Mouse (Mus musculus): ENCODE data around the gene Unc93b1. TPM values are rescaled to one million over a fixed set of nuclear protein-coding genes. Genes with fewer than 3 reads are reported as not detected.
"Not testable (repeated sequence)": the region's sequence is repeated elsewhere in the genome, so short reads cannot be mapped to it uniquely, and the experiment has no call there.

Unc93b1 gene
- polyA plus RNA-seq, 1 experiment = 6.6 TPM

DNA sequence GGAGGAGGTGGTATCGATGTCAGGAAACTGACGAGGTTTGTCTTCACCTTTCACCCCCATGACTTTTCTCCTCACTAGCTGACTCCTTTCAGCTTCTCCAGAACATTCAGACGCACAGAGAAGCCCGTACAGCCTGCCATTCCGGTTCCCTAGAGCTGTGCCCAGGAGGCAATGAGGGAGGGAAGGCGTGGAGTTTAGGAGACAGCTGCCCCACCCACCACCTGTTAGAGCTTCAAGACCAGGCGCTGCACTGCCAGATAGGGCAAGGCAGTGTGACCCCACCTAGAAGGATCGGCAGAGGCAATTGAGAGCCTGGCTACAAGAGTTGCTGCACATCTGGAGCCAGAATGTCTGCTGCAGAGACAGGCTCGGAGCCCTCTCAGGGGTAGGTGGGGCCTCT is 37.2 kb downstream of the Unc93b1 start, which contains the start of gene Aldh3b2:
Gene Aldh3b2, plus strand, starts transcription at position 100 of the 400 bp plus-strand sequence.
- H3K4me1 ChIP-seq (ENCODE audit: control insufficient read depth, insufficient read depth, low read length) = no peaks in the 10 kb centered on the region
- no peak within 1 kb of the TSS for H3K4me3 ChIP-seq (ENCODE audit: control insufficient read depth, low read depth, low read length)
- no peak within 1 kb of the TSS for H3K27ac ChIP-seq (ENCODE audit: control insufficient read depth, insufficient read depth, low read depth, low read length)
- no peaks in the 10 kb centered on the region for H3K27me3 ChIP-seq (ENCODE audit: control insufficient read depth, insufficient read depth, low read length)
- no peak for TF ChIP-seq POLR2A (IDR thresholded peaks at IDR 0.05; ENCODE audit: control insufficient read depth, low read depth, low read length)
- TF ChIP-seq CTCF (IDR thresholded peaks at IDR 0.05; ENCODE audit: control insufficient read depth, insufficient read depth, insufficient replicate concordance, low read depth, low read length) = no peak
- no peaks in the 10 kb centered on the region for H3K36me3 ChIP-seq (ENCODE audit: control insufficient read depth, insufficient read depth, low read length)

GRCm38 (mm10) chr19:3974608-3975007 is 39.6 kb downstream of the Unc93b1 start:
- not testable (repeated sequence) for H3K27me3 ChIP-seq (ENCODE audit: control insufficient read depth, insufficient read depth, low read length); H3K27ac ChIP-seq (ENCODE audit: control insufficient read depth, insufficient read depth, low read depth, low read length); H3K4me1 ChIP-seq (ENCODE audit: control insufficient read depth, insufficient read depth, low read length); H3K4me3 ChIP-seq (ENCODE audit: control insufficient read depth, low read depth, low read length); H3K36me3 ChIP-seq (ENCODE audit: control insufficient read depth, insufficient read depth, low read length)

DNA sequence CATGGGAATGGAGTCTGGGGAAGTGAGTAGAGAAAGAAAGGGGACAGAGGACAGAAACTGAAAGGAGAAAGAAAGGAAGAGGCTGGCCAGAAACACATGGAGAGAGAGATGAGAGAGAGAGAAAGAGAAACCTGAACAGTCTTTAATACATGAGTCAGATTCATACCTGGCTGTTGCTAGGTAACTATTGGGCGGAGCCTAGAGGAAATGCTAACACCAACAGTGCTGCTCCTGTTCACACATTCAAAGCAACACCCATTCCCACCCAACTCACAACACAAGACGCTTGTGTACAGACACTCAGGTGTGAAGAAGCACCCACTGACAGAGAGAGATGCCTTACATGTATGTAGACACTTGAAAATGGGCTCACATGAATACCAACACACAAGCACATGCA is 40.9 kb downstream of the Unc93b1 start:
- Histone ChIP-seq H3K36me3 (ENCODE audit: control insufficient read depth, insufficient read depth, low read length) (no peaks in the 10 kb centered on the region), H3K27ac (ENCODE audit: control insufficient read depth, insufficient read depth, low read depth, low read length) (no peak overlapping the region), H3K27me3 (ENCODE audit: control insufficient read depth, insufficient read depth, low read length) (no peaks in the 10 kb centered on the region), H3K4me3 (ENCODE audit: control insufficient read depth, low read depth, low read length) (no peak overlapping the region), H3K4me1 (ENCODE audit: control insufficient read depth, insufficient read depth, low read length) (peaks cover 6% of the 10 kb centered on the region)
- TF ChIP-seq CTCF (IDR thresholded peaks at IDR 0.05; ENCODE audit: control insufficient read depth, insufficient read depth, insufficient replicate concordance, low read depth, low read length) (no peak), POLR2A (IDR thresholded peaks at IDR 0.05; ENCODE audit: control insufficient read depth, low read depth, low read length) (no peak)

- peak overlapping the region; percentile 41 for H3K4me3 ChIP-seq (ENCODE audit: control insufficient read depth, low read depth, low read length)
- no peak overlapping the region for H3K27ac ChIP-seq (ENCODE audit: control insufficient read depth, insufficient read depth, low read depth, low read length)
- TF ChIP-seq CTCF (IDR thresholded peaks at IDR 0.05; ENCODE audit: control insufficient read depth, insufficient read depth, insufficient replicate concordance, low read depth, low read length) (peak; percentile 47; the same call in 1 of the 2 replicates), POLR2A (IDR thresholded peaks at IDR 0.05; ENCODE audit: control insufficient read depth, low read depth, low read length) (no peak)
- H3K27me3 ChIP-seq (ENCODE audit: control insufficient read depth, insufficient read depth, low read length) = no peaks in the 10 kb centered on the region
- H3K4me1 ChIP-seq (ENCODE audit: control insufficient read depth, insufficient read depth, low read length) = peaks cover 9% of the 10 kb centered on the region
- no peaks in the 10 kb centered on the region for H3K36me3 ChIP-seq (ENCODE audit: control insufficient read depth, insufficient read depth, low read length)
Observed at GRCm38 (mm10) chr19:3980309-3980708, 45.3 kb downstream of the Unc93b1 start.

GRCm38 (mm10) chr19:3980917-3981316 is 45.9 kb downstream of the Unc93b1 start:
- H3K4me1 ChIP-seq (ENCODE audit: control insufficient read depth, insufficient read depth, low read length) = peaks cover 9% of the 10 kb centered on the region
- no peak for TF ChIP-seq CTCF (IDR thresholded peaks at IDR 0.05; ENCODE audit: control insufficient read depth, insufficient read depth, insufficient replicate concordance, low read depth, low read length)
- no peak for TF ChIP-seq POLR2A (IDR thresholded peaks at IDR 0.05; ENCODE audit: control insufficient read depth, low read depth, low read length)
- H3K4me3 ChIP-seq (ENCODE audit: control insufficient read depth, low read depth, low read length) = peak overlapping the region; percentile 41
- H3K36me3 ChIP-seq (ENCODE audit: control insufficient read depth, insufficient read depth, low read length) = no peaks in the 10 kb centered on the region
- H3K27me3 ChIP-seq (ENCODE audit: control insufficient read depth, insufficient read depth, low read length) = no peaks in the 10 kb centered on the region
- no peak overlapping the region for H3K27ac ChIP-seq (ENCODE audit: control insufficient read depth, insufficient read depth, low read depth, low read length)

DNA sequence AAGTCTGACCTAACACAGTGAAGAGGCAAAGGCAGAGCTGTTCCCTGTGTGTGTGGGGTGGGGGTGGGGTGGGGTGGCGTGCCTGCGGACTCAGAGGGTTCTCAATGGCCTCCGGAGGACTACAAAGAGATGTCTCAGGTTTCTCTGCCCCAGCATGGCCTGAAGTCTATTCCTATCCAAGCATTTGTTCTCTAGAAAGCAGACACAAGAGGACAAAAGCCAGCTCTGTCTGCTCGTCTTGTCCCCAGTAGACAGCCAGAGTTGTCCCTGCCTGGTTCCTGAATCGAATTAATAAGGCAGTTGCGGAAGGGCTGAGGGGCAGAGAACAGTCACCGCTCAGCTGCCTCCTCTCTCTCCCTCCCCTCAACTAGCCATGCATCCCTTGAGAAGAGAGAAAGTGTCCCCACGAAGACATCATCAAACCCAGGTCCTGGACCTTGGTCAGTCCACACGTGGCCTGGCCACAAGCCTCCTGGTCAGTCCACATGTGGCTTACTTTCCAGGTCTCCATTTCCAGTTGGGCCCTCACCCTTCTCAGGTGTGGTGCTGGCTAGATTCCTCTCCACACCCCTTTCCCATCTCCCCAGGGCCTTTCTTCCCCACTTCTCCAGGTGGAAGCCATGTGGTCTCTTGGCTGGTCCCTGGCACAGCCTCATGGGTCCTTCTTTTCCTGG is 48.7 kb downstream of the Unc93b1 start:
- Histone ChIP-seq H3K36me3 (ENCODE audit: control insufficient read depth, insufficient read depth, low read length) (no peaks in the 10 kb centered on the region), H3K27ac (ENCODE audit: control insufficient read depth, insufficient read depth, low read depth, low read length) (no peak overlapping the region), H3K27me3 (ENCODE audit: control insufficient read depth, insufficient read depth, low read length) (no peaks in the 10 kb centered on the region), H3K4me1 (ENCODE audit: control insufficient read depth, insufficient read depth, low read length) (peaks cover 11% of the 10 kb centered on the region), H3K4me3 (ENCODE audit: control insufficient read depth, low read depth, low read length) (no peak overlapping the region)
- TF ChIP-seq CTCF (IDR thresholded peaks at IDR 0.05; ENCODE audit: control insufficient read depth, insufficient read depth, insufficient replicate concordance, low read depth, low read length) = no peak

DNA sequence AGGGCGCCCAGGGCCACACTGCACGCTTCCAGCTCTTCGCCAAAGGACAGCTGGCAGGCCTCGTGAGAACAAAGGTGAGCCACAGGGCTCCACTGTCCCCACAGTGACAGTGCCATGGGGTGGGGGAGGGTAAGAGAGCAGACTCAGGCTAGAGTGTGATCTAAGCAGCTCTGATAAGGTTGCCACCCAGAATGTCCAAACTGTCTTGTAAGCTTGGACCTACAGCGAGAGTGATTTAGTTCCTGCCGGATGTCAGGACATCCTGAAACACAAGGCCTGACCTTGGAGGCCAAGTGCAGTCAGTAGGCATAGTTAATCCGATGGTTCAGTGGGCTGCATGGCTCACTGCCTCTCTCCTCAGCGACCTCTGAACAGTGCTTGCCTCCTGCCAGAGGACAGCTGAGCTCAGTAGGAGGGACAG is 50.3 kb downstream of the Unc93b1 start:
- H3K4me1 ChIP-seq (ENCODE audit: control insufficient read depth, insufficient read depth, low read length) = peaks cover 5% of the 10 kb centered on the region

DNA sequence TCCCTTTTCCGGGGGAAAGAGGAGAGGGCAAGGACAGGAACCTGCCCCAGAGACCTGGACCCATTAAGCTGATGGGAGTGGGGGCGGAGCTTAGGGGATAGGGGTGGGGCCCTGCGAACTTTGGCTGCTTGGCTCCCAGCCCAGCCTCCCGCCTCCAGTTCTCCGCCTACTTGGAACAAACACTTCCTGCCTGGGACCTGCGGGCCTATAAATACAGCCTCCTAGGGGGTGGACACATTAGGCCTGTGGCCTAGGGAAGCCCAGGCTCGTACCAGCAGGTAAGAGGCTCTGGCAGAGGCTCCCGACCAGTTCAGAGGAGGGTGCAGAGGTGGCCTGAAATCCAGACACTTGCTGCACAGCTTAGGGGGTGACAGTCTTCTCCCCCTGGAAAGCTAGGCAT is 51.3 kb downstream of the Unc93b1 start, which contains the start of gene Acy3:
Gene Acy3, plus strand, starts transcription at position 237 of the 400 bp plus-strand sequence.
- no peaks in the 10 kb centered on the region for H3K27me3 ChIP-seq (ENCODE audit: control insufficient read depth, insufficient read depth, low read length)
- H3K36me3 ChIP-seq (ENCODE audit: control insufficient read depth, insufficient read depth, low read length) = no peaks in the 10 kb centered on the region
- no peak for TF ChIP-seq CTCF (IDR thresholded peaks at IDR 0.05; ENCODE audit: control insufficient read depth, insufficient read depth, insufficient replicate concordance, low read depth, low read length)
- TF ChIP-seq POLR2A (IDR thresholded peaks at IDR 0.05; ENCODE audit: control insufficient read depth, low read depth, low read length) = peak; percentile 22; the same call in 1 of the 2 replicates
- H3K4me3 ChIP-seq (ENCODE audit: control insufficient read depth, low read depth, low read length) = no peak within 1 kb of the TSS
- H3K27ac ChIP-seq (ENCODE audit: control insufficient read depth, insufficient read depth, low read depth, low read length) = peak within 1 kb of the TSS; percentile 47
- H3K4me1 ChIP-seq (ENCODE audit: control insufficient read depth, insufficient read depth, low read length) = peaks cover 5% of the 10 kb centered on the region

More for the DNA sequence above, 50.3 kb downstream of the Unc93b1 start:
- Histone ChIP-seq H3K4me3 (ENCODE audit: control insufficient read depth, low read depth, low read length) (no peak overlapping the region), H3K36me3 (ENCODE audit: control insufficient read depth, insufficient read depth, low read length) (no peaks in the 10 kb centered on the region), H3K27me3 (ENCODE audit: control insufficient read depth, insufficient read depth, low read length) (no peaks in the 10 kb centered on the region), H3K27ac (ENCODE audit: control insufficient read depth, insufficient read depth, low read depth, low read length) (peak overlapping the region; percentile 5; the same call in 1 of the 2 replicates)
- TF ChIP-seq POLR2A (IDR thresholded peaks at IDR 0.05; ENCODE audit: control insufficient read depth, low read depth, low read length) = no peak
- no peak for TF ChIP-seq CTCF (IDR thresholded peaks at IDR 0.05; ENCODE audit: control insufficient read depth, insufficient read depth, insufficient replicate concordance, low read depth, low read length)

Measured in testis, adult 2 months (tissue).